ENCODE assay signal across 24 mouse cellular contexts in the genomic region with DNA sequence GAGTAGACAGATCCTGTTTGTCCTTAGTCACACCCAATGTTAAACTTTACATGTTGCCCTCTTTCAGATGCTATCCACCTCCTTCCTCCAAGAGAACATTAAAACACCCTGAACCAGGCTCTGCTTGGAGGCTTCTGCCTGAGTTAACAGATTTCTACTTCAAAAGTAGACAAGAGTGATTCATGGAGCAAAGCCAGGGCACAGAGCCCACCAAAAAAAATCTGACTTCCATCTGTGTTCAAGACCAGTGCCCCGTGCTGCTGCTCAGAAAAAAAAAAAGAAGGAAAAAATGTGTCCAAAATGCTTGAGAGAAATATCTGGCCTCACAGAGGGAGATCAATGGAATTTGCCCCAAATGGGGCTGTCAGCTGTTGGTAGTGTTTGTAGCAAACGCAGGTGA.
DNase-seq lines count a peak whose midpoint lies in the region; ATAC-seq and TF ChIP-seq lines count a peak whose summit lies in the region.
"Had no signal": no experiment of that assay in that cellular context is flagged by ENCODE, and none has a peak within 500 bp of the region (broad histone marks: within the 10 kb centered on the region; RNA-seq: fewer than 3 reads in every experiment).

No protein-coding gene starts in this region.

- TF ChIP-seq CTCF in forebrain, postnatal 0 days (IDR thresholded peaks at IDR 0.05; ENCODE audit: low read depth), result no peak
- TF ChIP-seq CTCF in layer of hippocampus, adult 2 months (conservative IDR thresholded peaks at IDR 0.05), result no peak

- H3K27ac ChIP-seq in embryonic facial prominence, embryonic 15.5 days (replicated peaks), result 0 out of 2 replicates have a peak overlapping the region, but pooled peaks have one; percentile 22
- H3K27ac ChIP-seq in embryonic facial prominence, embryonic 10.5 days (replicated peaks), result no peak overlapping the region
- H3K27ac ChIP-seq in forebrain, postnatal 0 days (ENCODE audit: low read depth, low read length), result no peak overlapping the region
- H3K27ac ChIP-seq in forebrain, embryonic 12.5 days, result no peak overlapping the region
- H3K27ac ChIP-seq in layer of hippocampus, adult 2 months, result peak overlapping the region; percentile 87; the same call in 1 of the 2 replicates
- H3K27ac ChIP-seq: embryonic facial prominence, embryonic 12.5 days; heart, adult 2 months; heart, embryonic 10.5 days; hindbrain, embryonic 12.5 days had no signal

- no peak overlapping the region for H3K9ac ChIP-seq in embryonic facial prominence, embryonic 15.5 days
- H3K9ac ChIP-seq in forebrain, postnatal 0 days, result no peak overlapping the region
- H3K9ac ChIP-seq in forebrain, embryonic 12.5 days, result no peak overlapping the region
- H3K9ac ChIP-seq: embryonic facial prominence, embryonic 12.5 days; hindbrain, embryonic 12.5 days had no signal

- no peaks in the 10 kb centered on the region for H3K36me3 ChIP-seq in embryonic facial prominence, embryonic 15.5 days
- no peaks in the 10 kb centered on the region; the same call in 1 of the 2 replicates for H3K36me3 ChIP-seq in embryonic facial prominence, embryonic 10.5 days (replicated peaks)
- no peaks in the 10 kb centered on the region for H3K36me3 ChIP-seq in forebrain, postnatal 0 days (ENCODE audit: insufficient read depth)
- no peaks in the 10 kb centered on the region for H3K36me3 ChIP-seq in forebrain, embryonic 12.5 days (replicated peaks)
- H3K36me3 ChIP-seq: embryonic facial prominence, embryonic 12.5 days; heart, embryonic 10.5 days; hindbrain, embryonic 12.5 days had no signal

- no peak overlapping the region for H3K4me2 ChIP-seq in embryonic facial prominence, embryonic 15.5 days (replicated peaks)
- H3K4me2 ChIP-seq in forebrain, postnatal 0 days (ENCODE audit: low read depth), result no peak overlapping the region
- H3K4me2 ChIP-seq in forebrain, embryonic 12.5 days, result no peak overlapping the region
- H3K4me2 ChIP-seq: embryonic facial prominence, embryonic 12.5 days; hindbrain, embryonic 12.5 days had no signal

- peaks cover 12% of the 10 kb centered on the region; the same call in 1 of the 2 replicates for H3K4me1 ChIP-seq in embryonic facial prominence, embryonic 15.5 days
- no peaks in the 10 kb centered on the region for H3K4me1 ChIP-seq in embryonic facial prominence, embryonic 10.5 days
- H3K4me1 ChIP-seq in forebrain, postnatal 0 days (ENCODE audit: insufficient read depth), result peaks cover 3% of the 10 kb centered on the region
- H3K4me1 ChIP-seq in forebrain, embryonic 12.5 days, result no peaks in the 10 kb centered on the region
- H3K4me1 ChIP-seq: embryonic facial prominence, embryonic 12.5 days; hindbrain, embryonic 12.5 days had no signal

- no peaks in the 10 kb centered on the region for H3K27me3 ChIP-seq in embryonic facial prominence, embryonic 15.5 days
- H3K27me3 ChIP-seq in embryonic facial prominence, embryonic 10.5 days (replicated peaks; ENCODE audit: low read depth, poor library complexity, severe bottlenecking), result no peaks in the 10 kb centered on the region
- no peaks in the 10 kb centered on the region for H3K27me3 ChIP-seq in forebrain, postnatal 0 days (ENCODE audit: insufficient read depth, low read length)
- H3K27me3 ChIP-seq in forebrain, embryonic 12.5 days, result no peaks in the 10 kb centered on the region
- H3K27me3 ChIP-seq: embryonic facial prominence, embryonic 12.5 days; hindbrain, embryonic 12.5 days had no signal

- no peaks in the 10 kb centered on the region for H3K9me3 ChIP-seq in embryonic facial prominence, embryonic 15.5 days (replicated peaks)
- no peaks in the 10 kb centered on the region for H3K9me3 ChIP-seq in embryonic facial prominence, embryonic 10.5 days
- H3K9me3 ChIP-seq in forebrain, postnatal 0 days (ENCODE audit: low read length), result no peaks in the 10 kb centered on the region
- no peaks in the 10 kb centered on the region for H3K9me3 ChIP-seq in forebrain, embryonic 12.5 days
- H3K9me3 ChIP-seq: embryonic facial prominence, embryonic 12.5 days; heart, embryonic 10.5 days; hindbrain, embryonic 12.5 days had no signal

- 26% methylated on average over 2 of the region's 2 CpGs for WGBS in embryonic facial prominence, embryonic 15.5 days
- 67% methylated on average over 2 of the region's 2 CpGs for WGBS in embryonic facial prominence, embryonic 10.5 days
- 31% methylated on average over 2 of the region's 2 CpGs for WGBS in forebrain, postnatal 0 days
- WGBS in forebrain, embryonic 12.5 days, result 69% methylated on average over 2 of the region's 2 CpGs

- no peak overlapping the region for H3K4me3 ChIP-seq in embryonic facial prominence, embryonic 15.5 days (replicated peaks)
- H3K4me3 ChIP-seq in embryonic facial prominence, embryonic 10.5 days, result no peak overlapping the region
- H3K4me3 ChIP-seq in forebrain, postnatal 0 days (ENCODE audit: low read depth, low read length), result no peak overlapping the region
- no peak overlapping the region for H3K4me3 ChIP-seq in forebrain, embryonic 12.5 days (replicated peaks)
- H3K4me3 ChIP-seq in layer of hippocampus, adult 2 months, result no peak overlapping the region
- H3K4me3 ChIP-seq: embryonic facial prominence, embryonic 12.5 days; erythroblast, embryonic 14.5 days; heart, adult 2 months; heart, embryonic 10.5 days; hindbrain, embryonic 12.5 days had no signal

- no peak for DNase-seq in embryonic facial prominence, embryonic 10.5 days (ENCODE audit: low spot score)
- DNase-seq in forebrain, postnatal 0 days, result peak; percentile 65
- DNase-seq in layer of hippocampus, adult 2 months (ENCODE audit: low spot score in 2 of 2), result no peak
- no peak for DNase-seq in layer of hippocampus, postnatal 36 days
- no peak for DNase-seq in kidney, postnatal 25 days
- DNase-seq: adrenal gland, adult 2 months; adrenal gland, postnatal 14 days; cerebellum, adult 11-12 months; cerebellum, adult 8-10 months; cerebellum, postnatal 25 days; gastrocnemius, postnatal 25 days; heart, adult 2 months; kidney, adult 18-20 months; kidney, adult 9 months had no signal

- ATAC-seq in embryonic facial prominence, embryonic 15.5 days (ENCODE audit: insufficient number of reproducible peaks, low FRiP score, low TSS enrichment, low read depth), result no peak
- ATAC-seq in forebrain, postnatal 0 days, result no peak; the same call in 1 of the 2 replicates
- ATAC-seq in forebrain, embryonic 12.5 days (ENCODE audit: low FRiP score), result no peak
- ATAC-seq: CD4-positive, CD25-positive, alpha-beta regulatory T cell, adult 4 months; hindbrain, embryonic 16.5 days; inflammation-experienced regulatory T-cells, adult 6 months; intestine, embryonic 16.5 days had no signal

Comparison
In these comparisons a context has a peak if more than half of its experiments do, and no peak if none do; other contexts are left out.
1. H3K27ac ChIP-seq: peak in embryonic facial prominence, embryonic 15.5 days (single experiment) and layer of hippocampus, adult 2 months (single experiment); none in embryonic facial prominence, embryonic 10.5 days (single experiment), forebrain, postnatal 0 days (single experiment) and forebrain, embryonic 12.5 days (single experiment).